Mouse (Mus musculus): ENCODE measurements around the gene Arrdc1.

DNA sequence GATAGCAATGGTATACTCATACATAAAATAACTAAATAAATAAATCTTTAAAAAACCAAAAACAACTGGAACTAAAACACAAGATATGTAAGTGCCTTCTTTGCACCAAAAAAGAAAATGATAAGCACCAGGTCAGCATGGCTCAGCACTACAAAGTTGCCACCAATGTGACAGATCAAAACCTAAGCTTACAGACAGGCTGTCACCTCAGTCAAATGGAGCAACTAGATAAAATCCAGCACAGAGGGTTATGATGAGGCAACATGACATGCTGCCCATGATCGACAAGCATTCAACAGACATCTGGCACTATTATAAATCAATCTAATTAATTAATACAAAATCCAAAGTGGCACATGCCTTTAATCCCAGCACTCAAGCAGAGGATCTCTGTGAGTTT lies 40.8 kb downstream of the Arrdc1 start:
- TF ChIP-seq CTCF (IDR thresholded peaks at IDR 0.05; ENCODE audit: low read depth, low read length): no peak
- TF ChIP-seq POLR2A (IDR thresholded peaks at IDR 0.05; ENCODE audit: extremely low read depth, insufficient read depth, low read length): no peak

All from liver, adult 2 months (tissue).